Mouse (Mus musculus) midbrain, embryonic 11.5 days (tissue): ENCODE data around the gene Zfyve21. TPM values are rescaled to one million over a fixed set of nuclear protein-coding genes. Genes with fewer than 3 reads are reported as not detected.

ENCODE experiments used
- ATAC-seq: fragments of 200-750 bp; cut with Nextera tagmentation; 2 replicates; pipeline ENCODE4 v1.8.0; 2017; ENCODE audit warnings: moderate TSS enrichment, moderate library complexity; ENCODE audit not compliant: low FRiP score
- DNase-seq: peaks from one replicate; pipeline ENCODE4 v3.0.0; 2015; ENCODE audit warnings: low spot score; ENCODE audit errors: missing footprints
- H3K27ac ChIP-seq: fragments of 300-500 bp; sonication (generic); 2 replicates; pipeline ENCODE4 v1.5.1; 2014; ENCODE audit warnings: low read depth, low read length
- H3K27me3 ChIP-seq: fragments of 300-500 bp; sonication (generic); 2 replicates; pipeline ENCODE4 v1.6.1; 2014; ENCODE audit warnings: mild to moderate bottlenecking, low read length, moderate library complexity, mixed read lengths; ENCODE audit not compliant: control insufficient read depth, insufficient read depth
- H3K36me3 ChIP-seq: fragments of 300-500 bp; sonication (generic); 2 replicates; pipeline ENCODE4 v1.6.1; 2014; ENCODE audit warnings: mild to moderate bottlenecking, low read length, moderate library complexity, mixed read lengths; ENCODE audit not compliant: control insufficient read depth, insufficient read depth
- H3K4me1 ChIP-seq: fragments of 300-500 bp; sonication (generic); 2 replicates; pipeline ENCODE4 v1.6.1; 2014; ENCODE audit warnings: low read length; ENCODE audit not compliant: control insufficient read depth, insufficient read depth
- H3K4me2 ChIP-seq: fragments of 300-500 bp; sonication (generic); 2 replicates; pipeline ENCODE4 v1.6.1; 2014; ENCODE audit warnings: mild to moderate bottlenecking, moderate library complexity
- H3K4me3 ChIP-seq: fragments of 300-500 bp; sonication (generic); 2 replicates; pipeline ENCODE4 v1.5.1; 2014; ENCODE audit warnings: low read depth, low read length
- H3K9ac ChIP-seq: fragments of 300-500 bp; sonication (generic); 2 replicates; pipeline ENCODE4 v1.6.1; 2014; ENCODE audit warnings: low read length
- H3K9me3 ChIP-seq: fragments of 300-500 bp; sonication (generic); 2 replicates; pipeline ENCODE4 v1.6.1; 2016; ENCODE audit warnings: low read length; ENCODE audit not compliant: control insufficient read depth
- WGBS: fragments of 180-500 bp; shearing (Covaris S2); extraction: QIAGEN DNeasy Blood & Tissue Kit; methylation state at CpG from one replicate; pipeline ENCODE4 v1.1.7; 2014; 5-methylcytosine and 5-hydroxymethylcytosine counted together
- polyA plus RNA-seq: library from polyadenylated mRNA; unstranded; fragments of >200 nt; fragmentation: Nextera tagmentation; extraction: Ambion mirVana; gene quantifications from 2 replicates; pipeline ENCODE4 v1.2.1, GENCODE M21; 2014

Zfyve21 gene
- polyA plus RNA-seq, 1 experiment from 2014 or later: 63.7 TPM

DNA sequence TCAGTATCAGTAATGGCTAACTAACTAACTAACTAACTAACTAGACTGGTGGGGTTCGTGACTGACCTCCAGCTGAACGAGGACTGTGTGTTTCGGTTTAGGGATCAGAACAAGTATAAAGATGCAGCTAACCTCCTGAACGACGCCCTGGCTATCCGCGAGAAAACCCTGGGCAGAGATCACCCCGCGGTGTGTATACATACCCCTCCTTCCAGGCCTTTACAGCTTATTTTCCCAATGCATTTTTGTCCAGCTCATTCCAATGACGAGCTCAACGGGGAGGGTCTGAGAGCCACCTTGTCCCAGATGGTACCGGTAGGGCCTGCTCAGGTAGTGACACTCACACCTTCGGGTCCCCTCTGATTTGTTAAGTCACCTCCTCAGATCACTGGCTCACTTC is 36.1 kb upstream of the Zfyve21 start:
- Histone ChIP-seq H3K27me3 (no peaks in the 10 kb centered on the region), H3K4me3 (no peak overlapping the region), H3K27ac (no peak overlapping the region), H3K9ac (no peak overlapping the region), H3K9me3 (no peaks in the 10 kb centered on the region), H3K4me2 (no peak overlapping the region), H3K36me3 (peaks cover 72% of the 10 kb centered on the region), H3K4me1 (no peaks in the 10 kb centered on the region)
- WGBS: 92% methylated on average over 13 of the region's 13 CpGs
- no peak for DNase-seq
- ATAC-seq: no peak

GRCm38 (mm10) chr12:111779544-111779943 is 34.4 kb upstream of the Zfyve21 start:
- Histone ChIP-seq H3K9me3 (no peaks in the 10 kb centered on the region), H3K9ac (no peak overlapping the region), H3K4me2 (no peak overlapping the region), H3K4me3 (no peak overlapping the region), H3K27me3 (no peaks in the 10 kb centered on the region), H3K27ac (no peak overlapping the region), H3K4me1 (no peaks in the 10 kb centered on the region), H3K36me3 (peaks cover 65% of the 10 kb centered on the region)
- no peak for DNase-seq
- WGBS: 93% methylated on average over 1 of the region's 1 CpGs
- ATAC-seq: no peak

DNA sequence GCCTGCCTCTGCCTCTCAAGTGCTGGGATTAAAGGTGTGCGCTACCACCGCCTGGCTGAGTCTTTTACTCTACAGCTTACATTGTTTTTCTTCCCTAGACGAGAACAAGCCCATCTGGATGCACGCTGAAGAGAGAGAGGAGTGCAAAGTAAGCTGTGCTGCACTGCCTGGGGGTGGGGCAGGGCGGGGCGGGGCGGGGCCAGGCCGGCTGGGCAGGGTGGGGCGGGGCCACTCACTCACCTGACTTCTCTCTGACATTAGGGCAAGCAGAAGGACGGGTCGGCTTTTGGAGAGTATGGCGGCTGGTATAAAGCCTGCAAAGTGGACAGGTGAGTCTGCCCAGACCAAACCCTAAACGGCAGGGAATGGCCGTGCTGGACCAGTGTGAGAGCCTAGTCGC is 28.8 kb upstream of the Zfyve21 start:
- DNase-seq (no peak), ATAC-seq (no peak)
- Histone ChIP-seq H3K27ac (no peak overlapping the region), H3K9me3 (no peaks in the 10 kb centered on the region), H3K9ac (no peak overlapping the region), H3K4me3 (no peak overlapping the region), H3K4me1 (no peaks in the 10 kb centered on the region), H3K36me3 (peaks cover 59% of the 10 kb centered on the region), H3K4me2 (no peak overlapping the region), H3K27me3 (no peaks in the 10 kb centered on the region)
- WGBS: 74% methylated on average over 15 of the region's 15 CpGs

- H3K4me1 ChIP-seq: no peaks in the 10 kb centered on the region
- DNase-seq: no peak
- no peak for ATAC-seq
- no peaks in the 10 kb centered on the region for H3K9me3 ChIP-seq
- no peak overlapping the region for H3K4me2 ChIP-seq
- no peak overlapping the region for H3K4me3 ChIP-seq
- no peaks in the 10 kb centered on the region for H3K27me3 ChIP-seq
- 94% methylated on average over 6 of the region's 6 CpGs for WGBS
- H3K36me3 ChIP-seq: peaks cover 52% of the 10 kb centered on the region
- H3K9ac ChIP-seq: no peak overlapping the region
- no peak overlapping the region for H3K27ac ChIP-seq
These were observed 27.0 kb upstream of the Zfyve21 start for GRCm38 (mm10) chr12:111787015-111787414.

DNA sequence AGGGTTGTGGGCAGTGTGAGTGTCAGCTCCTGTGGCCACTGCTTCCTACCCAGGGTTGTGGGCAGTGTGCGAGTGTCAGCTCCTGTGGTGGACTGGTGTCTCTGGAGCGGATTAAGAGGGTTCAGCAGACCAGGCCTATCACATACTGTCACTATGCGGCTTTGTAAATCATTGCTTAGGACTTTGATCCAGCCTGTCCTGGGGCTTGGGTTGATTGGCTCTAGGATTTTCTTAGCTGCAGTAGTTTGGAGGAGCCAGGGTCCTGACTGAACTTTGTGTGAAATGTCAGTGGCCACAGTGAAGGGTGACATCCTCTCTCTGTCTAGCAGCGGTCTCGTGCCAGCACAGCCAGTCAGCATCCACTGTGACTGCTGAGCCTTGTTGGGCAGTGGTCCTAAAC is 23.9 kb upstream of the Zfyve21 start:
- Histone ChIP-seq H3K4me3 (no peak overlapping the region), H3K9ac (no peak overlapping the region), H3K9me3 (no peaks in the 10 kb centered on the region), H3K4me1 (no peaks in the 10 kb centered on the region), H3K27me3 (no peaks in the 10 kb centered on the region), H3K27ac (no peak overlapping the region), H3K4me2 (no peak overlapping the region), H3K36me3 (peaks cover 50% of the 10 kb centered on the region)
- WGBS: 94% methylated on average over 5 of the region's 5 CpGs
- DNase-seq (no peak), ATAC-seq (no peak)

GRCm38 (mm10) chr12:111790631-111791030 is 23.3 kb upstream of the Zfyve21 start:
- ATAC-seq (no peak), DNase-seq (no peak)
- no peaks in the 10 kb centered on the region for H3K4me1 ChIP-seq
- 89% methylated on average over 7 of the region's 7 CpGs for WGBS
- H3K27me3 ChIP-seq: no peaks in the 10 kb centered on the region
- H3K9ac ChIP-seq: no peak overlapping the region
- no peaks in the 10 kb centered on the region for H3K9me3 ChIP-seq
- H3K4me2 ChIP-seq: no peak overlapping the region
- peaks cover 50% of the 10 kb centered on the region for H3K36me3 ChIP-seq
- H3K4me3 ChIP-seq: no peak overlapping the region
- H3K27ac ChIP-seq: no peak overlapping the region

DNA sequence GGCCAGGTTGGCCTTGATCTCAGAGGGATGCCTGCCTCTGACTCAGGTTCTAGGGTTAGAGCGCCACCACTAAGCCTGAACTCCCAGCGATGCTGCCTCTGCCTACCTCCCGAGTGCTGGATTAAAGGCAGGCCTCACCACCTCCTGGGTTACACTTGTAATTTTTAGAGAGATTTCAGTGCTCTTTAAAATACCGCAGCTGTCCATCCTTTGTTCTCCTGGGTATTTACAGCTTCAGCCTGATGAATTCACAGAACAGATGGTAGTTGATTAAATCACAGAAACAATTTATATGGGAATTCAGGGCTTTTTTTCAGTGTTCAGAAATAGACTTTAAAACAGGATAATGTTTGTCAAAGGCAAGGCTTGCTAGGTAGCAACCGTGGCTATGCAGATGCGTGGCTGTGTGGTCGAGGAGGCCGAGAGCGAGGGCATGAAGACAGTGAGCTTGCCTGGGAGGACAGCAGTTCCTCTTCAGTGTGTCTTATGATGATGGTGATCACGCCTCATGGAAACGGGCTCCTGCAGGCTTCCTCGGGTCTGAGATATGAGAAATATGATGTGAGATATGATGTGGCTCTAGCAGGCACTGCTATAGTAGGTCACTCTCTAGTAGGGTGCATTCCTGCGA is 22.4 kb upstream of the Zfyve21 start:
- no peak overlapping the region for H3K4me2 ChIP-seq
- DNase-seq (no peak), ATAC-seq (no peak)
- no peaks in the 10 kb centered on the region for H3K4me1 ChIP-seq
- H3K4me3 ChIP-seq: no peak overlapping the region
- WGBS: 91% methylated on average over 13 of the region's 13 CpGs
- H3K36me3 ChIP-seq: peaks cover 42% of the 10 kb centered on the region
- H3K27me3 ChIP-seq: no peaks in the 10 kb centered on the region
- H3K27ac ChIP-seq: no peak overlapping the region
- H3K9ac ChIP-seq: no peak overlapping the region
- H3K9me3 ChIP-seq: no peaks in the 10 kb centered on the region

- 89% methylated on average over 22 of the region's 22 CpGs for WGBS
- Histone ChIP-seq H3K9ac (no peak overlapping the region), H3K4me3 (no peak overlapping the region), H3K9me3 (no peaks in the 10 kb centered on the region), H3K4me2 (no peak overlapping the region), H3K36me3 (peaks cover 28% of the 10 kb centered on the region), H3K27me3 (no peaks in the 10 kb centered on the region), H3K4me1 (no peaks in the 10 kb centered on the region), H3K27ac (no peak overlapping the region)
- ATAC-seq (no peak), DNase-seq (no peak)
These were observed 19.9 kb upstream of the Zfyve21 start for GRCm38 (mm10) chr12:111794102-111794501.

DNA sequence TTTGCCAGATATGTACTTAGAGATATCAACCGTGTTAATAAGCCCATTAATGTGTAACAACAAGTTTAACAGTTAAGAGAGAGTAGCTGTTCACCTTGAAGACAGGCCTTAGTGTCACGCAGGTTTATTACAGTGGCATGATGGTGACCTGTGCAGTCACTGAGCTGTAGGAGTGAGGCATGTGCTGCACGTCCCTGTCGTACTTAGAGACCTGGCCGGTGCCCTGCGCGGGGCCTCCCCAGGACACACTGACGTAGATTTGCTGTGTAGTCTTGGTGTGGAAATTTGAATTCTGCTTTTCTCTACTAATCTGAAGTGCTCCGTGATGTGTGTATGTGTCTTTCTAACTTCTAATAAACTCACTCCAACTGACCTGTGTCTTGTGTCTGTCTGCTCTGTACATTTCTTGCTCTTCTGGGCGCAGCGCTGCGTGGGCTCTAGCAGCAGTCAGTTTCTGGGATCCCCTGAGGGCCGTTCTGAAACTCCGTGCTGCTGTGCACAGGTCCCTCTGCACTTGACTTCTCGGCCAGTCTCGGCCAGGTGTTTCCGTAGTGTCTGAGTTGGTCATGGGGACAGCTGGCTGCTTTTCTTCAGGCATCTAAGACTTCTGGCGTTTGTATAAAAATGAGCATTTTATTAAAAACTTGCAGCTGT is 19.3 kb upstream of the Zfyve21 start:
- Histone ChIP-seq H3K36me3 (peaks cover 23% of the 10 kb centered on the region), H3K4me2 (no peak overlapping the region), H3K27ac (no peak overlapping the region), H3K4me3 (no peak overlapping the region), H3K4me1 (no peaks in the 10 kb centered on the region), H3K27me3 (no peaks in the 10 kb centered on the region), H3K9ac (no peak overlapping the region), H3K9me3 (no peaks in the 10 kb centered on the region)
- WGBS: 96% methylated on average over 18 of the region's 18 CpGs
- DNase-seq (no peak), ATAC-seq (no peak)
